Mouse (Mus musculus) kidney, embryonic 14.5 days (tissue): Measurements from ENCODE around the gene Lif. TPM values are rescaled to one million over a fixed set of nuclear protein-coding genes. Genes with fewer than 3 reads are reported as not detected.

Experiments
- ATAC-seq: fragments of 200-750 bp; cut with Nextera tagmentation; 2 replicates; pipeline ENCODE4 v1.8.0; 2017; ENCODE audit warnings: moderate number of reproducible peaks, mild to moderate bottlenecking, moderate TSS enrichment, moderate library complexity; ENCODE audit not compliant: low FRiP score, low TSS enrichment
- H3K27ac ChIP-seq: fragments of 300-500 bp; sonication (generic); 2 replicates; pipeline ENCODE4 v1.5.1; 2014; ENCODE audit warnings: low read depth, mild to moderate bottlenecking, low read length, moderate library complexity, mixed read lengths
- H3K27me3 ChIP-seq: fragments of 300-500 bp; sonication (generic); 2 replicates; pipeline ENCODE4 v1.6.1; 2014; ENCODE audit warnings: mild to moderate bottlenecking, low read length; ENCODE audit not compliant: control insufficient read depth, insufficient read depth
- H3K36me3 ChIP-seq: fragments of 300-500 bp; sonication (generic); 2 replicates; pipeline ENCODE4 v1.6.1; 2014; ENCODE audit warnings: low read length, mixed read lengths; ENCODE audit not compliant: control insufficient read depth, insufficient read depth
- H3K4me1 ChIP-seq: fragments of 300-500 bp; sonication (generic); 2 replicates; pipeline ENCODE4 v1.6.1; 2014; ENCODE audit warnings: low read length, mixed read lengths; ENCODE audit not compliant: control insufficient read depth, insufficient read depth
- H3K4me2 ChIP-seq: fragments of 300-500 bp; sonication (generic); replicated peaks from 2 replicates; pipeline ENCODE4 v1.6.1; 2014; ENCODE audit warnings: low read depth, mild to moderate bottlenecking, low read length
- H3K4me3 ChIP-seq: fragments of 300-500 bp; sonication (generic); 2 replicates; pipeline ENCODE4 v1.5.1; 2014; ENCODE audit warnings: mild to moderate bottlenecking, low read length
- H3K9ac ChIP-seq: fragments of 300-500 bp; sonication (generic); 2 replicates; pipeline ENCODE4 v1.6.1; 2014; ENCODE audit warnings: low read depth, mild to moderate bottlenecking, low read length, moderate library complexity
- H3K9me3 ChIP-seq: fragments of 300-500 bp; sonication (generic); 2 replicates; pipeline ENCODE4 v1.6.1; 2016; ENCODE audit warnings: low read length; ENCODE audit not compliant: control insufficient read depth
- WGBS: fragments of 180-500 bp; shearing (Covaris S2); extraction: QIAGEN DNeasy Blood & Tissue Kit; methylation state at CpG from one replicate; pipeline ENCODE4 v1.1.7; 2014; 5-methylcytosine and 5-hydroxymethylcytosine counted together
- polyA plus RNA-seq: library from polyadenylated mRNA; unstranded; fragments of >200 nt; fragmentation: Nextera tagmentation; extraction: Ambion mirVana; gene quantifications from 2 replicates; pipeline ENCODE4 v1.2.1, GENCODE M21; 2014

The Lif gene
- polyA plus RNA-seq, 1 experiment from 2014 or later: not detected

- 83% methylated on average over 5 of the region's 5 CpGs for WGBS
- H3K27ac ChIP-seq: no peak overlapping the region
- H3K36me3 ChIP-seq: no peaks in the 10 kb centered on the region
- H3K4me3 ChIP-seq: no peak overlapping the region
- ATAC-seq: no peak
- no peak overlapping the region for H3K4me2 ChIP-seq
- H3K9me3 ChIP-seq: no peaks in the 10 kb centered on the region
- no peak overlapping the region for H3K9ac ChIP-seq
- no peaks in the 10 kb centered on the region for H3K27me3 ChIP-seq
- no peaks in the 10 kb centered on the region for H3K4me1 ChIP-seq
Measured at GRCm38 (mm10) chr11:4317287-4317686, 59.9 kb downstream of the Lif start.

DNA sequence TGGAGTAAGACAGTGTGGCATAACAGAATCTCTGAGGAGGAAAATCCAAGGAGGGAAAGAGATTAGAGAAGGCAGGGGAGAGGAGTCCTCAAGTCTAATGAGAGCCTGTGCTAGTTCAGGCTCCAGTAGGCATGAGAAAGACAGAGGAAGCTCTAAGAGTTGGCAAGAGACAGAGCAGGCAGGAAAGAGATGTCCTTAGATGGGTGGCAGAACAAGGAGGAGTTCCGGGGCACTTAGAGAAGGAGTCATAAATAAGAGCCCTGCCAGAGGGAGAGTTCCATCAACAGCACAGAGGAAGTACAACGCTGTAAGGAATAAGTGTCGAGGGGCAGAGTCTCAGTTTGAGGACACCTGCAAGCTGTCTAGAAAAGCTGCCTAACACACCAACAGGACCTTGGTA lies 60.7 kb downstream of the Lif start:
- Histone ChIP-seq H3K9me3 (no peaks in the 10 kb centered on the region), H3K36me3 (no peaks in the 10 kb centered on the region), H3K4me2 (no peak overlapping the region), H3K9ac (no peak overlapping the region), H3K27me3 (no peaks in the 10 kb centered on the region), H3K27ac (no peak overlapping the region), H3K4me1 (no peaks in the 10 kb centered on the region), H3K4me3 (no peak overlapping the region)
- 39% methylated on average over 3 of the region's 3 CpGs for WGBS
- no peak for ATAC-seq

GRCm38 (mm10) chr11:4319212-4319955 lies 62.0 kb downstream of the Lif start:
- Histone ChIP-seq H3K36me3 (no peaks in the 10 kb centered on the region), H3K27me3 (no peaks in the 10 kb centered on the region), H3K4me3 (no peak overlapping the region), H3K4me1 (no peaks in the 10 kb centered on the region), H3K4me2 (no peak overlapping the region), H3K9me3 (no peaks in the 10 kb centered on the region), H3K27ac (no peak overlapping the region), H3K9ac (no peak overlapping the region)
- ATAC-seq: no peak
- WGBS: 84% methylated on average over 14 of the region's 14 CpGs

- Histone ChIP-seq H3K9me3 (no peaks in the 10 kb centered on the region), H3K9ac (no peak overlapping the region), H3K27ac (no peak overlapping the region), H3K4me3 (no peak overlapping the region), H3K36me3 (no peaks in the 10 kb centered on the region), H3K27me3 (no peaks in the 10 kb centered on the region), H3K4me1 (no peaks in the 10 kb centered on the region), H3K4me2 (no peak overlapping the region)
- no peak for ATAC-seq
- 68% methylated on average over 4 of the region's 4 CpGs for WGBS
Measured at GRCm38 (mm10) chr11:4320876-4321275, 63.5 kb downstream of the Lif start.

Other genes with a start within 250 kb of the Lif start
- not detected in 2 replicates for gene Sec14l4, start 226.1 kb upstream of the Lif start, polyA plus RNA-seq
- not detected in 2 replicates for gene Sec14l3, start 192.7 kb upstream of the Lif start, polyA plus RNA-seq
- 11.5 and 15.9 TPM in 2 replicates for gene Mtfp1, start 162.1 kb upstream of the Lif start, polyA plus RNA-seq
- 1.1 and 1.2 TPM in 2 replicates for gene Sec14l2, start 134.1 kb upstream of the Lif start, polyA plus RNA-seq
- 21.0 and 28.3 TPM in 2 replicates for gene Rnf215, start 122.4 kb upstream of the Lif start, polyA plus RNA-seq
- gene Ccdc157, start 97.3 kb upstream of the Lif start, polyA plus RNA-seq: 4.3 and 6.8 TPM in 2 replicates
- gene Sf3a1, start 97.2 kb upstream of the Lif start, polyA plus RNA-seq: 55.7 and 72.5 TPM in 2 replicates
- gene Tbc1d10a, start 70.8 kb upstream of the Lif start, polyA plus RNA-seq: 28.8 and 29.7 TPM in 2 replicates
- 2.7 and 5.3 TPM in 2 replicates for gene Castor1, start 39.3 kb upstream of the Lif start, polyA plus RNA-seq
- gene Osm, start 21.1 kb upstream of the Lif start, polyA plus RNA-seq: not detected in 2 replicates
- 0.16 and 0.21 TPM in 2 replicates for gene Hormad2, start 183.5 kb downstream of the Lif start, polyA plus RNA-seq